Mouse (Mus musculus): ENCODE measurements around the gene Hhipl1. TPM values are rescaled to one million over a fixed set of nuclear protein-coding genes. Genes with fewer than 3 reads are reported as not detected.

Hhipl1 gene
- polyA plus RNA-seq, 1 experiment = 1.0 TPM

DNA sequence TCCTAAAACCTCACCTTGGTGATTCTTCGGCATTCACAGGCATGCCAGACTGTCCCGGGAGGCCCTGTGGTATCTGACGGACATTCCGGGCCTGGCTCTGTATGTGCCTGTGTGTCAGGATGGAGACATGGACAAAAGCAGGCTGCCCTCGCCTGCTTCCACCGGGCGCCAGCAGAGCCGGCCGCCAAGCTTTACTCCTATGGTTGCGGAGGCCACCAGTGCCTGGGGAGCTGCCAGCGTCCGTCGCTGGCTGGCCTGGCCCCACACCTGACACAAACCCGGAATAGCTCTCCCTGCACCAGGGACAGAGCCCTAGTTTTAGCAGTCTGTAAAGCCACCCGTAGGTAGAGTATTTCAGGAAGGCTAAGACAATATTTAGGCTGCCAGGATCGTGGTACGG is 66.2 kb downstream of the Hhipl1 start:
- Histone ChIP-seq H3K4me3 (ENCODE audit: control insufficient read depth, low read depth, low read length) (no peak overlapping the region), H3K4me1 (ENCODE audit: control insufficient read depth, insufficient read depth, low read length) (no peaks in the 10 kb centered on the region), H3K36me3 (ENCODE audit: control insufficient read depth, insufficient read depth, low read length) (no peaks in the 10 kb centered on the region), H3K27ac (ENCODE audit: control insufficient read depth, insufficient read depth, low read depth, low read length) (no peak overlapping the region), H3K27me3 (ENCODE audit: control insufficient read depth, insufficient read depth, low read length) (no peaks in the 10 kb centered on the region)
- no peak for TF ChIP-seq POLR2A (IDR thresholded peaks at IDR 0.05; ENCODE audit: control insufficient read depth, low read depth, low read length)
- no peak for TF ChIP-seq CTCF (IDR thresholded peaks at IDR 0.05; ENCODE audit: control insufficient read depth, insufficient read depth, insufficient replicate concordance, low read depth, low read length)

- no peaks in the 10 kb centered on the region for H3K4me1 ChIP-seq (ENCODE audit: control insufficient read depth, insufficient read depth, low read length)
- H3K27ac ChIP-seq (ENCODE audit: control insufficient read depth, insufficient read depth, low read depth, low read length) = no peak overlapping the region
Measured at GRCm38 (mm10) chr12:108373611-108374010, 67.5 kb downstream of the Hhipl1 start.

GRCm38 (mm10) chr12:108374689-108375088 is 68.6 kb downstream of the Hhipl1 start:
- no peak overlapping the region for H3K4me3 ChIP-seq (ENCODE audit: control insufficient read depth, low read depth, low read length)
- no peak for TF ChIP-seq CTCF (IDR thresholded peaks at IDR 0.05; ENCODE audit: control insufficient read depth, insufficient read depth, insufficient replicate concordance, low read depth, low read length)
- TF ChIP-seq POLR2A (IDR thresholded peaks at IDR 0.05; ENCODE audit: control insufficient read depth, low read depth, low read length) = no peak
- no peak overlapping the region for H3K27ac ChIP-seq (ENCODE audit: control insufficient read depth, insufficient read depth, low read depth, low read length)
- H3K36me3 ChIP-seq (ENCODE audit: control insufficient read depth, insufficient read depth, low read length) = no peaks in the 10 kb centered on the region
- no peaks in the 10 kb centered on the region for H3K4me1 ChIP-seq (ENCODE audit: control insufficient read depth, insufficient read depth, low read length)
- no peaks in the 10 kb centered on the region for H3K27me3 ChIP-seq (ENCODE audit: control insufficient read depth, insufficient read depth, low read length)

More at GRCm38 (mm10) chr12:108373611-108374010, 67.5 kb downstream of the Hhipl1 start:
- no peaks in the 10 kb centered on the region for H3K27me3 ChIP-seq (ENCODE audit: control insufficient read depth, insufficient read depth, low read length)
- H3K4me3 ChIP-seq (ENCODE audit: control insufficient read depth, low read depth, low read length) = no peak overlapping the region
- TF ChIP-seq CTCF (IDR thresholded peaks at IDR 0.05; ENCODE audit: control insufficient read depth, insufficient read depth, insufficient replicate concordance, low read depth, low read length) = no peak
- no peak for TF ChIP-seq POLR2A (IDR thresholded peaks at IDR 0.05; ENCODE audit: control insufficient read depth, low read depth, low read length)
- no peaks in the 10 kb centered on the region for H3K36me3 ChIP-seq (ENCODE audit: control insufficient read depth, insufficient read depth, low read length)

GRCm38 (mm10) chr12:108378379-108379133 is 72.5 kb downstream of the Hhipl1 start:
- no peaks in the 10 kb centered on the region for H3K36me3 ChIP-seq (ENCODE audit: control insufficient read depth, insufficient read depth, low read length)
- no peak overlapping the region for H3K27ac ChIP-seq (ENCODE audit: control insufficient read depth, insufficient read depth, low read depth, low read length)
- no peaks in the 10 kb centered on the region for H3K4me1 ChIP-seq (ENCODE audit: control insufficient read depth, insufficient read depth, low read length)
- H3K27me3 ChIP-seq (ENCODE audit: control insufficient read depth, insufficient read depth, low read length) = no peaks in the 10 kb centered on the region
- TF ChIP-seq CTCF (IDR thresholded peaks at IDR 0.05; ENCODE audit: control insufficient read depth, insufficient read depth, insufficient replicate concordance, low read depth, low read length) = no peak
- no peak for TF ChIP-seq POLR2A (IDR thresholded peaks at IDR 0.05; ENCODE audit: control insufficient read depth, low read depth, low read length)
- no peak overlapping the region for H3K4me3 ChIP-seq (ENCODE audit: control insufficient read depth, low read depth, low read length)

Other genes starting within 250 kb of the Hhipl1 start
- 33.8 and 37.9 TPM in 2 replicates for gene Setd3, start 127.0 kb upstream of the Hhipl1 start, polyA plus RNA-seq (2012; rRNA removed)
- 225 and 271 TPM in 2 replicates for gene Ccnk, start 126.7 kb upstream of the Hhipl1 start, polyA plus RNA-seq (2012; rRNA removed)
- gene Ccdc85c, start 30.8 kb upstream of the Hhipl1 start, polyA plus RNA-seq (2012; rRNA removed) = 22.6 and 27.9 TPM in 2 replicates
- gene Cyp46a1, start 28.1 kb downstream of the Hhipl1 start, polyA plus RNA-seq (2012; rRNA removed) = 17.9 and 19.7 TPM in 2 replicates
- 3.8 and 4.0 TPM in 2 replicates for gene Eml1, start 64.7 kb downstream of the Hhipl1 start, polyA plus RNA-seq (2012; rRNA removed)
- 31.3 and 36.4 TPM in 2 replicates for gene Evl, start 248.4 kb downstream of the Hhipl1 start, polyA plus RNA-seq (2012; rRNA removed)